Mouse (Mus musculus) midbrain, embryonic 14.5 days (tissue): Measurements from ENCODE around the gene Leap2. TPM values are rescaled to one million over a fixed set of nuclear protein-coding genes. Genes with fewer than 3 reads are reported as not detected.

Source experiments
- ATAC-seq: fragments of 200-750 bp; cut with Nextera tagmentation; 2 replicates; pipeline ENCODE4 v1.8.0; 2017; ENCODE audit warnings: moderate number of reproducible peaks, moderate library complexity; ENCODE audit not compliant: low FRiP score, low TSS enrichment
- DNase-seq: peaks from one replicate; pipeline ENCODE4 v3.0.0-alpha.2; 2015
- H3K27ac ChIP-seq: fragments of 300-500 bp; sonication (generic); replicated peaks from 2 replicates; pipeline ENCODE4 v1.5.1; 2014; ENCODE audit warnings: mild to moderate bottlenecking, low read depth, low read length, moderate library complexity
- H3K27me3 ChIP-seq: fragments of 300-500 bp; sonication (generic); 2 replicates; pipeline ENCODE4 v1.6.1; 2014; ENCODE audit warnings: low read length, control low read depth, mixed read lengths; ENCODE audit not compliant: control insufficient read depth, insufficient read depth
- H3K36me3 ChIP-seq: fragments of 300-500 bp; sonication (generic); 2 replicates; pipeline ENCODE4 v1.6.1; 2014; ENCODE audit warnings: low read length, control low read depth; ENCODE audit not compliant: control insufficient read depth, insufficient read depth
- H3K4me1 ChIP-seq: fragments of 300-500 bp; sonication (generic); 2 replicates; pipeline ENCODE4 v1.6.1; 2014; ENCODE audit warnings: mild to moderate bottlenecking, antibody characterized with exemption, low read length, control low read depth; ENCODE audit not compliant: control insufficient read depth, insufficient read depth
- H3K4me2 ChIP-seq: fragments of 300-500 bp; sonication (generic); 2 replicates; pipeline ENCODE4 v1.6.1; 2014; ENCODE audit warnings: mild to moderate bottlenecking, low read length, moderate library complexity
- H3K4me3 ChIP-seq: fragments of 300-500 bp; sonication (generic); replicated peaks from 2 replicates; pipeline ENCODE4 v1.5.1; 2014; ENCODE audit warnings: low read depth, low read length
- H3K9ac ChIP-seq: fragments of 300-500 bp; sonication (generic); replicated peaks from 2 replicates; pipeline ENCODE4 v1.6.1; 2014; ENCODE audit warnings: mild to moderate bottlenecking, low read length, moderate library complexity
- H3K9me3 ChIP-seq: fragments of 300-500 bp; sonication (generic); 2 replicates; pipeline ENCODE4 v1.6.1; 2016; ENCODE audit warnings: low read length, control low read depth, mixed read lengths; ENCODE audit not compliant: control insufficient read depth
- WGBS: fragments of 180-500 bp; shearing (Covaris S2); extraction: QIAGEN DNeasy Blood & Tissue Kit; methylation state at CpG from one replicate; pipeline ENCODE4 v1.1.7; 2014; 5-methylcytosine and 5-hydroxymethylcytosine counted together
- polyA plus RNA-seq: library from polyadenylated mRNA; unstranded; fragments of >200 nt; fragmentation: Nextera tagmentation; extraction: Ambion mirVana; gene quantifications from 2 replicates; pipeline ENCODE4 v1.2.1, GENCODE M21; 2014

Gene Leap2
- polyA plus RNA-seq = not detected in 2 replicates

GRCm38 (mm10) chr11:53423036-53423435, at the start of gene Leap2:
Gene Leap2, minus strand, starts transcription at chr11:53423170.
- no peaks in the 10 kb centered on the region for H3K27me3 ChIP-seq
- 95% methylated on average over 4 of the region's 4 CpGs for WGBS
- H3K4me1 ChIP-seq = no peaks in the 10 kb centered on the region
- ATAC-seq (no peak), DNase-seq (no peak)
- peaks cover 39% of the 10 kb centered on the region for H3K36me3 ChIP-seq
- H3K4me3 ChIP-seq = no peak within 1 kb of the TSS
- no peak within 1 kb of the TSS for H3K27ac ChIP-seq
- no peak within 1 kb of the TSS for H3K9ac ChIP-seq
- H3K9me3 ChIP-seq = no peaks in the 10 kb centered on the region
- no peak within 1 kb of the TSS for H3K4me2 ChIP-seq

- Histone ChIP-seq H3K4me3 (no peak overlapping the region), H3K9me3 (no peaks in the 10 kb centered on the region), H3K4me1 (peaks cover 17% of the 10 kb centered on the region), H3K36me3 (no peaks in the 10 kb centered on the region), H3K4me2 (no peak overlapping the region), H3K27me3 (peaks cover 20% of the 10 kb centered on the region), H3K27ac (no peak overlapping the region), H3K9ac (no peak overlapping the region)
- ATAC-seq = no peak
- no peak for DNase-seq
- WGBS = 81% methylated on average over 3 of the region's 3 CpGs
Observed at GRCm38 (mm10) chr11:53472709-53473108, 49.7 kb upstream of the Leap2 start.

GRCm38 (mm10) chr11:53469968-53470695, 47.2 kb upstream of the Leap2 start, which contains the start of gene Gm9837:
Gene Gm9837, minus strand, starts transcription at chr11:53470479.
- Histone ChIP-seq H3K36me3 (no peaks in the 10 kb centered on the region), H3K9ac (peak within 1 kb of the TSS; percentile 13; the same call in 1 of the 2 replicates), H3K27ac (peak within 1 kb of the TSS; percentile 14; the same call in 1 of the 2 replicates), H3K4me3 (peak within 1 kb of the TSS; percentile 16), H3K4me1 (peaks cover 10% of the 10 kb centered on the region; the same call in 1 of the 2 replicates), H3K4me2 (peak within 1 kb of the TSS; percentile 50), H3K27me3 (peaks cover 38% of the 10 kb centered on the region), H3K9me3 (no peaks in the 10 kb centered on the region)
- WGBS = 1% methylated on average over 29 of the region's 29 CpGs
- ATAC-seq = peak; percentile 80
- peak; percentile 95 for DNase-seq

- no peak overlapping the region for H3K4me3 ChIP-seq
- peak overlapping the region; percentile 50; the same call in 1 of the 2 replicates for H3K4me2 ChIP-seq
- no peaks in the 10 kb centered on the region for H3K36me3 ChIP-seq
- no peaks in the 10 kb centered on the region for H3K9me3 ChIP-seq
- ATAC-seq (0 out of 2 replicates have a peak, but pooled peaks have one; percentile 20), DNase-seq (peak; percentile 13)
- no peak overlapping the region for H3K9ac ChIP-seq
- H3K4me1 ChIP-seq = peaks cover 10% of the 10 kb centered on the region; the same call in 1 of the 2 replicates
- H3K27ac ChIP-seq = no peak overlapping the region
- WGBS = 35% methylated on average over 16 of the region's 16 CpGs
- peaks cover 44% of the 10 kb centered on the region for H3K27me3 ChIP-seq
Observed at GRCm38 (mm10) chr11:53469294-53469967, 46.5 kb upstream of the Leap2 start.

- peak; percentile 88 for DNase-seq
Observed at GRCm38 (mm10) chr11:53466231-53466971, 43.4 kb upstream of the Leap2 start.

GRCm38 (mm10) chr11:53463551-53464424, 40.8 kb upstream of the Leap2 start:
- Histone ChIP-seq H3K4me1 (0 out of 2 replicates have a peak, but pooled peaks cover 8% of the 10 kb centered on the region), H3K36me3 (no peaks in the 10 kb centered on the region), H3K27me3 (peaks cover 69% of the 10 kb centered on the region), H3K9ac (peak overlapping the region; percentile 36; the same call in 1 of the 2 replicates), H3K9me3 (no peaks in the 10 kb centered on the region), H3K4me2 (peak overlapping the region; percentile 74), H3K4me3 (peak overlapping the region; percentile 39), H3K27ac (no peak overlapping the region)
- WGBS = 7% methylated on average over 55 of the region's 55 CpGs
- ATAC-seq = no peak
- peak; percentile 71 for DNase-seq

More at GRCm38 (mm10) chr11:53466231-53466971, 43.4 kb upstream of the Leap2 start:
- Histone ChIP-seq H3K27me3 (peaks cover 69% of the 10 kb centered on the region), H3K4me2 (peak overlapping the region; percentile 53), H3K9ac (peak overlapping the region; percentile 34; the same call in 1 of the 2 replicates), H3K36me3 (no peaks in the 10 kb centered on the region), H3K27ac (no peak overlapping the region), H3K9me3 (no peaks in the 10 kb centered on the region), H3K4me3 (peak overlapping the region; percentile 28), H3K4me1 (peaks cover 16% of the 10 kb centered on the region; the same call in 1 of the 2 replicates)
- ATAC-seq = no peak; the same call in 1 of the 2 replicates
- 5% methylated on average over 40 of the region's 40 CpGs for WGBS

GRCm38 (mm10) chr11:53461727-53462126, 38.8 kb upstream of the Leap2 start:
- H3K27ac ChIP-seq = no peak overlapping the region
- ATAC-seq = no peak
- no peak overlapping the region for H3K4me2 ChIP-seq
- no peak for DNase-seq
- H3K9ac ChIP-seq = no peak overlapping the region
- H3K4me1 ChIP-seq = 0 out of 2 replicates have a peak, but pooled peaks cover 11% of the 10 kb centered on the region
- H3K4me3 ChIP-seq = no peak overlapping the region
- no peaks in the 10 kb centered on the region for H3K9me3 ChIP-seq
- H3K27me3 ChIP-seq = peaks cover 76% of the 10 kb centered on the region
- 26% methylated on average over 5 of the region's 5 CpGs for WGBS
- no peaks in the 10 kb centered on the region for H3K36me3 ChIP-seq
